Mouse (Mus musculus) induced T-regulatory cell, adult 2 months (primary cell): Measurements from ENCODE around the gene Tmem41b.

Experiments used
- DNase-seq: peaks from one replicate; pipeline ENCODE4 v3.0.0-alpha.2; 2012; ENCODE audit warnings: low read depth

Tmem41b gene

GRCm38 (mm10) chr7:109977131-109977530 lies 9.6 kb downstream of the Tmem41b start:
- DNase-seq, result peak; percentile 54

DNA sequence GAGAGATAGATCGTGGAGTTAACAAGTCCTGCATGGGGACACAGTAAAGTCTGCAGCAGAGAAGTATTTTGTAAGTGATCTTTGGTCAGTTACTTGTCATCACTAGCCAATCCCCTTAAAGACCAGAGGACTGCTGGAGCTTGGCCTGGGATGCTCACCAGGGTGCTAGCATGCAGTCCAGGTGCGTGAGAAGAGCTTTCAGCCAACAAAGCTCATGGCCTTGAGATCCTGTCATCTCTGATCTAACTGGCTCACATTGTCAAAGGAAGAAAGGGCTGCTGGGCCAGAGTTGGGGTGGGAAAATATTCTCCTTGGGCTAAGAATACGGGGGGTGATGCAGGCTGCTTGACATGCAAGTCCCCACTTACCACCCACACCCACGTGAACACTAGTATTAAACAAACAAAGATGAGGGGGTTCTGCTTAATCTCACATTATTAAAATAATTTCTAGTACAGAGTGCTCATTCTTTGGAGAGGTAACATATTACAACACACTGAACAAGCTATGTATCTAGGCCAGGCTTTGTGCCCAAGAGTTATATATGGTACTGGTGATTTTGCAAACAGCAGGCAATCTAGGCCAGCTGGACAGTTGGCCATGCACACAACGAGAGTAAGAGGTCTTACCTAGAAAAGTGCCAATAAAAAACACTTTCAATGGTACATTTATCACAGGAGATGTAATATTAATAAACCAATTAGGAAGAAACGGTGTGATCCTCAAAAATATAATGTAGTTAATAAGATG lies 10.6 kb downstream of the Tmem41b start:
- DNase-seq, result no peak

DNA sequence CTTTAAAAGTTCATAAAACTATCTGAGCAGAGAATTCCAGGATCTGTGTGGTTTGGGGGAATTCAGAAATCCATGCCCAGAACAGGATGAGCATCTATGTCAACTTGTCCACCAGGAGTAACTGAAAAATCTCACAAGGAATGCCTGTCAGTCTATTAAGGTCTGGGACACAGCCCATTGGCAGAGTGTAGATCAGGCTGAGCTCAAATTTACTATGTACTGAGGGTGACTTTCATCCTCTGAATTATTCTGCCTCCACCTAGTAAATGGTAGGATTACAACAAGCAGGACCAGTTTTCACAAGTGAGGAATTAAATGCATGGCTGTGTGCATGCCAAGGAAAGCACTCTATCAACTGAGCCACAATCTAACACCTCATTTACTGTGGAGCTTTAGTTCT lies 17.2 kb downstream of the Tmem41b start:
- DNase-seq, result no peak

- no peak for DNase-seq
Observed at GRCm38 (mm10) chr7:109968924-109969450, 17.7 kb downstream of the Tmem41b start.

- DNase-seq, result no peak
Observed at GRCm38 (mm10) chr7:109967805-109968579, 18.7 kb downstream of the Tmem41b start.

DNA sequence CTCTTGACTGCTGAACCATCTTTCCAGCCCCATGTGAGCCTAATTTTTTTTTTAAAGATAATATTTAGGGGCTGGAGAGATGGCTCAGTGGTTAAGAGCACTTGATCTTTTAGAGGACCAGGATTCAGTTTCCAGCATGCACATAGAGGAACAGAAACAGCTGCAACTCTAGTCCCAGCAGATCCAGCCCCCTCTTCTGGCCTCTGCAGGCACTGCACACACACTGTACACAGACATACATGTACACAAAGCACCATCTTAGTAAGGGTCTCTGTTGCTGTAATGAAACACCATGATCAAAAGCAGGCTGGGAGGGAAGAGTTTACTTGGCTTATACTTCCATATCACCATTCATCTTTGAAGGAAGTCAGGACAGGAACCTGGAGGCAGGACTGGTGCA lies 21.1 kb downstream of the Tmem41b start:
- no peak for DNase-seq

DNA sequence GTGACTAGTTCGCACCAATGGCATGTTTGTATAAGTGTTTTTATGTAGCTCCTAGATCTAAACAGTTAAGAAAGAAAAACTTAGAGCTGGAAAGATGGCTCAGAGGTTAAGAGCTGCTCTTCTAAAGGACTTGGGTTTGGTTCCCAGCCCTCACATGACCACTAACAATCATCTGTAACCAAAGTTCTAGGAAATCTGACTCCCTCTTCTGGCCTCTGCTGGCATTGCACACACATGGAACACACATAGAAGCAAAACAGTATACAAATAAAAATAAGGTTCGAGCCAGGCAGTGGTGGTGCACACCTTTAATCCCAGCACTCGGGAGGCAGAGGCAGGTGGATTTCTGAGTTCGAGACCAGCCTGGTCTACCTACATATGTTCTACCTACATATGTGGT lies 23.0 kb downstream of the Tmem41b start:
- peak; percentile 50 for DNase-seq

GRCm38 (mm10) chr7:109962596-109962995 lies 24.1 kb downstream of the Tmem41b start:
- DNase-seq, result no peak

DNA sequence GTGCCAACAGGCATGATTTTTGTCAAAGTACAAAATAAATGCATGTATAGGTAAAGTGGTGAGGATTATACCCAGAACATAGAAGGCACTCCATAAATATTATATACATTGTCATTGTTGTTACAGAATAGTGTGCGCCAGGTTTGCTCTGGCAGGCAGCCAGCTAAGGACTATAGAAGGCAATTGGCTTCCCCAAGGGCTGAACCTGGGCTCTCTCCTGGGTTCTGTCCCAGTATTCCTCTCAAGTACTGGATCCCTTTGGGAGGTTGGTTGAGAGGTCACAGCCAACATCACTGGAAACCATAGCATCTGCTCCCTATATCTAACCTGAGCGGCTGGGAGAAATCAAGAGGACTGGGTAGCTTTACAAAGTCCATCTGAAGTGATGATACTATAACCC lies 25.2 kb downstream of the Tmem41b start:
- no peak for DNase-seq

DNA sequence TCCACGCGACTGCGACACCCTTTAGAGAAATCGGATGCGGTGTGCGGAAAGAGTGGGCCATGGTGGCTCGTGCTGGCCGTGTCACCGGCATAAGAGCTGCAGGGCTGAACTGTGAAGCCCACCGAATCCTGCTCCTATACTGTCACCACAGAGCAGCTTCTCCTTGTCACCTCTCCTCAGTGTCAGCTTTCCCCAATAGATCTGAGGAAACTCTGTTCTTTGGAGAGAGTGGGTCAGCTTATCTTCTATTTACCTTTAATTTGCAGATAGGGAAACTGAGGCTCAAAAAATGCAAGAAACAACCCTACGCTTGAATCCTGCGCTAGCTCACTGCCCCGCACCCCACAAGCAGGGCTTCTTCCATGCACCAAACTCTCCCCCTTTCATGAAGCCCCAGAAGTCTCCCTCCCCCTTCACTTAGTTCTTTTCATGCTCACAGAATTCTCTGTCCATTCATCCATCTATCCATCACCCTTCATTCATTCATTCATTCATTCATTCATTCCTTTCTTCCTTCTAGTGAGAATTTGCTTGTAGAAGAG lies 26.0 kb downstream of the Tmem41b start:
- DNase-seq, result no peak

DNA sequence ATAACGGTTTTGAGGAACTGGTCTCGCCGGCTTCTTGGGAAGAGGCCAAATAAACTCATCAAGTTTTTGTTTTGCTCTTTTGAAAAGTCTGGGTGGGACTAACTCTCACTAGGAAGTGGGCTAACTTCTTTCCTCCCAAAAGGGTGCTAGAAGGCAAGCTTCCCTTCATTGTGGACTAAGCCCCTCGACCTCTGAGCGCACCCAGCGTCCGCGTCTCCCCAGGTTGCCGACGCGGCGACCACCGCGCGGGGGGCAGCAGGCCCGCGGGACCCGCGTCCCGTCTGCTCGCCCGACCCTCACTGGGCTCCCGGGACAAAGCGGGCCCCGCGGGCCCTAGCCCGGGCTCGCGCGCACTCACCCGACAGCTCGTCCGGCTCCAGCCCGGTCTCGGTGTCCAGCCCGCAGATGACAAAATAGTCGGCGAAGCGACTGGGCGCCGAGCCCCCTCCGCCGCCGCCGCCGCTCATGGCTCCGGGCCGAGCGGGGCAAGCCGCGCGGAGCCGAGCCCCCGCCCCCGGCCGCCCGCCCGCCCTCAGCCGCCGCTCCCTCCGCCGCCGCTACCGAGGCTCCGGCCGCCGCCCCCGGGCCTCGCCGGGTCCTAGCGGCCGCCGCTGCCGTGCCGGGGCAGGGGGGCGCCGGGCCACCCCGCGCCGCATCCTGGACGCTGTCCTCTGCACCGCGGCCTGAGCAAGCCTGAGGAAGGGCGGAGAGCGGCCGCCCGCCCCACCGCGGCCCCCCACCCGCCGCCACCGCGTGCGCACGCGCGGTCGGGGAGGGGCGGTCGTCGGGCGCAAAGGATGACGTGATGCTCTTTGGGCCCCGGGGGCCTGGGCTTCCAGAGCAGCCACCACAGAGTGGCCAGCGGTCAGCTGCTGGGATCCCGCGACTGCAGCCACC lies 26.8 kb downstream of the Tmem41b start, which contains the start of gene Dennd5a:
Dennd5a (minus strand) TSS at position 755 of the 897 bp plus-strand sequence.
- DNase-seq, result peak; percentile 81

GRCm38 (mm10) chr7:109958843-109959715 lies 27.6 kb downstream of the Tmem41b start:
- DNase-seq, result peak; percentile 84

DNA sequence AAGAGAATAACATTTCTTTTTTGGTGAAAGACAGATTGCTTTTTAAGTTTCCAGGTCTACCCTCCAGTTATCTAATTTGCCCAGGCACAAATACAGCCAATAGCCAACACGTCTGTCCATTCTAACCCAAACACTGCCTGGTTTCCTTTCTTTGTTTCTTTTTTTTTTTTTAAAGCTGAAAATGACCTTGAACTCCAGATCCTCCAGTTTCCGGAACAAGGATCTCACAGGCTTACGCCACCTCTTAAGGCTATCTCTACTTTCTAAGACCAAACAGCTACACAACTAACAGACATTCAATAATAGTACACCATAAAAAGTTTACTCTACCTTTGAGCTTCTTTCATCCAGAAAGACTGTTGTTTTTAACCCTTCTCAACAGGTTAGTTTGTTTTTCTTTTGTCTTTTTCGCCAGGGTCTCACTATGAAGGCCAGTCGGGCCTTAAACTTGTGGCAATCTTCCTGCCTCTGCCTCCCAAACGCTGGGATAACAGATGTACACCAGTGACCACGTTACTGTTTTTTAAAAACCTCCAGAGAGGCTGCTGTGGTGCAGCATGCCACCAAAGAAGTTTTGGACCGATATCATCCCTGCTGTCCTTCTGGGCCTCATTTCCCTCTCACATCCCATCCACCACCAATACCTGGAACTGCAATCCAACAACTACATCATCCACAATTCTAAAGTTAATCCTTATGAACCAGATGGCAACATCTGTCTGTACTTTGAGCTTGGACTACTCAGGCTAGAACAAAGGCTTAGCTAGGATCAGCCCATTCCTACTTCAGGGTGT lies 28.5 kb downstream of the Tmem41b start:
- DNase-seq, result no peak

DNA sequence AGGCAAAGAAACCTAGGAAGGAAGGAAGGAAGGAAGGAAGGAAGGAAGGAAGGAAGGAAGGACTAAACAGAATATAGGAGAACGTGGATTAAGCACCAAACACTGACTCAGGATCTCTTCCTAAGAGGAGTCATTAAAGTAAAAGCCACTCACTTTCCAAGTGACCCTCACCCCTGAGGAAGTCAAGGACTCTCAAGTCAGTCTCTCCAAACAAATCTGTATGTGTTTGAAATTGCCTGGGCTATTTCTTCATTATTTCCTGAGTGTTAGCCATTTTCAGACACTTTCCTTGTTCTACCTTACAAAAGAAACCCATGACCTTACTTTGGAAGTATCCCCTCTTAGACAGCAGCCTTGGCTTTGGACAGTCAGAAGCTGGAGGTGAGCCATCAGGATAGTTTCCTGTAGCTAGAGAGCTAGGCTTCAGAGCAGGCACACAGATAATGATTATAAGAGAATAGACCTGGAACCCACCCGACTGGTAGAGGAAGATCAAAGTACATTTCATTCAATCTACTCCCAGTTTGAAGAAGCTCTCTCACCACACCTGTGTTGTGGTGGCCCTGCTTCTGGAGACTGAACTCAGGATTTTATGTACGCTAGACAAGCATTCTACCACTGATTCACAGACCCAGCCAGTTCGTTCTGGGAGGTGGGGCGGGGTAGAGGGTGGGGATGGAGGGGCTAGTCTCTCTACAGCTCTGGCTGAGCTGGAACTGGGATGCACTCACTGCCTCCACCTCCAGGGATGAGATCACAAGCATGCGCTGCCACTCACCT lies 31.9 kb downstream of the Tmem41b start:
- DNase-seq, result no peak

- DNase-seq, result peak; percentile 76
Observed at GRCm38 (mm10) chr7:109951297-109951696, 35.4 kb downstream of the Tmem41b start.

DNA sequence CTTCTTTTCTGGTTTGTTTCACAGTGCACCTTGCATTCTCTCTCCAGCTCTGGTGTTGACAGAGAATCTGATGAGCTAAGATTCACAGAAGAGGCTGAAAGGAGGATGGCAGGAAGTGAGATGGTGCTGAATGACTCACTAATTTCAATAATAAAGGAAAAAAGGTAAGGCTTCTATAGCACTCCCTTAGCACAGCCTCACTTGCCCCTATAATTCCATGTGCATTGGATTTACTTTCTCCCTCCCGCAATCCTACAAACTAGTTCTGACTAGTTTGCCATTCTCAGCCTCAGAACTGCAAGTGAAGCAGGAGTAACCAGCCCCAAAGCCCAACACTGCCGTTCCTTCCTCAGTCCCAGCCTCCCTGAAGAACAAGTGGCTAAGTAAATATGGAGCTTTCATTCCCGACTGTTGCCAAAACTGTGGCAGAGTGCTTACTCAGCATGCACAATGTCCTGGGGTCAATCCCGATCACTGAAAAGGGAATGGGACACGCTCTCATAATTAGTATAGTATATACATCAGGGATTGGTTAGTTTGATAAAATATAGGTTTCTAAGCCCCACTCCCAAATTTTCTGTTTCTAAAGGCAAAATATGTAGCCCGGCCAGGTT lies 42.2 kb downstream of the Tmem41b start:
- no peak for DNase-seq

DNA sequence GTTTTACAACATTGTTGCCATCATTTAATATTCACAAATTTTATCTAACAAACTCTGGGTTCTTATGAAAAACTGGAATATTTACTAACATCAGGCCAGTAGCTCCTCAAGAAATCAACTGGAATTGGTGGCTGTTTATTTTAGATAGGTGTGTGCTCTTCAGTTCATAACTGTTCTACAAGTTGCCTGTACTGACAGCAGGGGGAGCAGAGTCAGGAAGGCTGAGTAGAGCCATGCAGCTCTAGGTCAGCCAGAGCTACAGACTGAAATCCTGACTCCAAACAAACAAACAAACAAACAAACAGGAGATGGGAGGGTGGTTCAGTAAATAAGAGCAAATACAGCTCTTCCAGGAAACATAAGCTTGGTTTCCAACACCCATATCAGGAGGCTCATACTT lies 57.1 kb downstream of the Tmem41b start:
- DNase-seq, result no peak

GRCm38 (mm10) chr7:109928365-109928764 lies 58.4 kb downstream of the Tmem41b start:
- no peak for DNase-seq

GRCm38 (mm10) chr7:109924965-109925364 lies 61.8 kb downstream of the Tmem41b start:
- no peak for DNase-seq
